Mouse (Mus musculus) adrenal gland, adult (tissue): Measurements from ENCODE around the gene Tnfrsf19.

ENCODE experiments used
- DNase-seq, 2 experiments: peaks; one replicate each; pipeline ENCODE4 v3.0.0; 2022 to 2023; ENCODE audit warnings: low spot score in 1 of 2; ENCODE audit not compliant: inconsistent age in 2 of 2

Tnfrsf19 gene

DNA sequence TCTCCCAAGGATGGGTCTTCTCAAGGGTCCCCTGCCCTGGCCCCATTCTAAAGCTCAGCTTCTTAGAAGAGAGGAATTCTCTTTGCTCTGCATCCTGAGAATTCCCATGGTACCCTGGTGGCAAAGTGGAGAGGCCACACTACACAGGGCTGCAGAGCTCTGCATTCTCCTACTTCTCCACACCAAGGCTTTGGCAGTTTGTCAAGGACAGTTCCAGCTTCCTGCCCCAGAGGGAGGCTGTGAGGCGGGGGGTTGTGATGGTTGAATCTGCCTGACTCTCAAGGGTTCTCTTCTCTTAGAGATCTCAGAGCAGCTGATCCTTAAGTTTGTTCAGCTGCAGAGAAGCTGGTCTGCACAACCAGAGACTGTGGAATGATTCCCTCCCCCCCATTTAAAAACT is 23.9 kb downstream of the Tnfrsf19 start:
- DNase-seq, result peak; percentile 74 to 90

DNA sequence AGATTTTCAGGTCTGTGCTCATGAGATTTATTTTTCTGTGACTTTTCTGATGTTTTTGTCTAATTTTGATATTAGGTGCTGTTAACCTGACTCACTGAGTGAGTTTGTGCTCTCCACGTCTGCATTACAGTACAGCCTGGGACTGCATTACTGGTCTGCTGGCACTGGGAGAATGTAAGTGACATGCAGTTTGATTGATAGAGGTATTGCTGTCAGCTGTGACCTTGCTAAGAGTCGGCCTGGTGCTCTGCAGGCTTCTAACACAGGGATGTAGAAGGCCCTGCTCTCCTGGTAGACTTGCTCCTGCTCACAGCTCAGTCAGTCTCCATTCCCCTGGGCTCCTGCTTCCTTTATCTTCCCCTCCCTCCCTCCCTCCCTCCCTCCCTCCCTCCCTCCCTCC is 25.3 kb downstream of the Tnfrsf19 start:
- DNase-seq, result peak; percentile 47 to 73

DNA sequence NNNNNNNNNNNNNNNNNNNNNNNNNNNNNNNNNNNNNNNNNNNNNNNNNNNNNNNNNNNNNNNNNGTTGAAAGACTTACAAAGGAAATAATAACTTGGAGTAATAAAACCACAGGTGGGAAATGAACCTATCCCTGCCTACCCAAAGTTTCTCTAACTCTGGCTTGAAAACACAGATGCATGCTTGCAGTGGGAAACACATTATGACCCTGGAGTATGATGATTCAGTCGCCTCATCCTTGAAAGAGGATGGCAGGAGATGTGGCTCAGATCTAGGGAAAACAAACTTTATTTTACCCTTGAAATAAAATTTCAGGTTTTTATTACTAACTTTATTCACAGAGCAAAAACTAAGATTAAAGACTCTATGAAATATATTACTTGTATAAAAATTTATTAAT is 26.4 kb downstream of the Tnfrsf19 start:
- DNase-seq, result peak in 1 of 2 experiments; percentile 71

DNA sequence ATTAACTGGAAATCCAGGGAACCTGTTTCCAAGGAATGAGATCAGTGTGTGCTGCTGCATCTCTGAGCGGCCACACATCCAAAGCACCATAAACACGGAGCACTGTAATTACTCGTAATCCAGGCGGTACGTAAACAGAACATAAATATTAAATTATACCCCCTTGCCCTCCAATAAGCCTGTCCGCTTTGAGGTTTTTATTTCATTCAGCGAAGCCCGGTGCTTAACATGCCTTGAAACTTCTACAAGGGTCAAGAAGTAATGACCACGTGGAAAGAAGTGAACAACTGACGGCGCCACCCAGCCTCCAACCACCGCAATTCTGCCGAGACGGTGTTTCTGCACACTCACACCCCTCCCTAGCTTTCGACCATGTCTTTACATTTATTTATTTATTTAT is 31.7 kb downstream of the Tnfrsf19 start:
- no peak for DNase-seq

DNA sequence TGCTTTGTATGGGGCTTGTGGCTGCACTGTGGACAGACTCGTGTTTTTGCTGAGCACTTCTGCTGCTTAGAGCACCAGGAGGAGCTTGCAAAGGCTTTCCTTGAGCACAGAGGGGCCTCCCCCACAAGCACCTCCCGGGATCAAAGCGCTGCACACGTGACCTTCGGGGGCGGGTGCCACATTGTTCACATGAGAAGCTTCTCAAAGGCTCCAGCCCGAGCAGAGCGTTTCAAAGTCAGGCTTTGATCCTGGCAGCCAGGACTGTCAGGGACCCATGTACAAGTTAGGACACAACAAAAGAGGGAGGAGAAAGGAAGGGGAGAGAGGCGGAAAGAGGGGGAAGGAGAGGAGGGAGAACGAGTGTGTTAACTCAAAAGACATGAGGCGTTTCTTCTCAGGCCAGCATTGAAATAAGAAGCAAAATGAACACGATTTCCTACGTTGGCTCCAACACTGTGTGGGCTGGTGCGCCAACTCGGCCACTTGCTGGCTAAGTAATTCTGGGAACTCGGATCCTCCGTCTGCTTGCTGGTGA is 33.8 kb downstream of the Tnfrsf19 start:
- DNase-seq, result peak; percentile 89 to 95

- DNase-seq, result no peak
Observed at GRCm38 (mm10) chr14:61011621-61012174, 34.6 kb downstream of the Tnfrsf19 start.

- no peak for DNase-seq
Observed at GRCm38 (mm10) chr14:61005127-61005837, 41.0 kb downstream of the Tnfrsf19 start.

- no peak for DNase-seq
Observed at GRCm38 (mm10) chr14:61003676-61004075, 42.6 kb downstream of the Tnfrsf19 start.

- DNase-seq, result no peak
Observed at GRCm38 (mm10) chr14:61000072-61000471, 46.2 kb downstream of the Tnfrsf19 start.

DNA sequence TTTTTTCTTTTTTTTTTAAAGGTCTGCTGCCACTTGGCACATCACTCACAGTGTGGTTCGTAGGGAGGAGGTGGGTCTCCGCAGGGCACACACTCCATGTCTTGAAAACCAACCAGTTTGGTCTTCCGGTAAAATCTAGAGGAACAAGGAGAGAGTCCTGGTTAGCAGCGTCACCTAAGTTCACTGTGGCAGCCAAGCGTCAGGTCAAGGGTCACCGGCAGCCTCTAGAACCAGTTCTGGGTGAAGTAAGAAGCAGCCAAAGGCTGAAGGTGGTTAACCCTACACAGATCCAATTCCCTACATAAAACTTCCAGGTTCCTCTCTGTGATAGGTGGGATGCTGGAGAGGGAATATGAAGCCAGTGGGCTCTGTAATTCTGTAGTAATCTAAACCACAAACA is 49.7 kb downstream of the Tnfrsf19 start:
- DNase-seq, result no peak

DNA sequence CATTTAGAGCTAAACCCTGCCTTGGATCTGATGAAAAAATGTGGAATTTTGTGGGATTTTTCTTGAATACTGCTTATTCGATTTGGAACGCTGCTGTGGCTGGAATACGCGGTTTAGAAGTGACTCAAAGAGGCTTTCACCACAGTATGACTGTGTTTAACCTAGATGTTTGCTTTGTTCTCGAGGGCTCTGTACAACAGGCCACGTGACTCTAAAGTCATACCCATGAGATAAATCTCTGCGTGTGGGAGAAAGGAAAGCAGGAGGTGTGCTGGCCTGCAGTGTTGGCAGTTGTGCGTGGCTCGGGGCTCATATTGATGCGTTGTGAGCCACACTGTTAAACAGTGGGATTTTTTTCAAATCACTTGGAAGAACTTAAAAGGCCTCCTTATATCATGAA is 52.8 kb downstream of the Tnfrsf19 start:
- peak; percentile 66 to 85 for DNase-seq

DNA sequence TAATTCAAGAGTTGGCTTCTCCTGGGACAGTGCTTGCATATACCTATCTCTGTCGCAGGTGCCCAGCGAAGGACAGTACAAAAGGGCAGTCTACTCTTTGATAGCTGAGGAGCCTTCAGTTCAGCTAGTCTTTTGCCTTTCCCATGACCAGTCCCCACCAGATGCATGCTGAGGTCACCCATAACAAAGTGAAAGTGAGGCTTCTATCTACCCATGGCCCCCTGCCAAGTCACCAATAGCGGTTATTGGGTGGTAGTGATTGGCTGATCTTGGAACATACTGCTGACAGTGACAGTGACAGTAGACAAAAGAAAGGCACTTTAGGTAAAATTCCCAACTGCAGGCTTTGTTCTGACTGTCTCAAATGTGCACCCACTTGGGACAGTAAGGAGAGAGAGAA is 53.2 kb downstream of the Tnfrsf19 start:
- peak; percentile 48 to 79 for DNase-seq

DNA sequence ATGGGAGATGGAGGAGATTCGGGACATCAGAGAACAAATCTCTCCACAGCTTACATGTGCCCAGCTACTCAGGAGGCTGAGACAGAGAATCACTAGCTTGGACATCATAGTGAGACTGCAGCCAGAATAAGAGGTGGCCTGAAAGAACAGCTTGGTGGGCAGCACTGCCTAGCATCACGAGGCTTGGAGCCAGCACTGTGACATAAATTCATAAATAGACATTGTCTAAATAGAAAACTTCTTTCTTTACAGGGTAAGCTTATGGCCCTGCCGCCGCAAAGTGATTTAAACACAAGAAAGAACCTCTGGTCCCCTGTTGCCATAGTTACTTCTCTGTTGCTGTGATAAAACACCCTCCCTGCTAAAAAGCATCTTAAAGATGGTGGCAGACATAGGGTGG is 54.1 kb downstream of the Tnfrsf19 start:
- no peak for DNase-seq

DNA sequence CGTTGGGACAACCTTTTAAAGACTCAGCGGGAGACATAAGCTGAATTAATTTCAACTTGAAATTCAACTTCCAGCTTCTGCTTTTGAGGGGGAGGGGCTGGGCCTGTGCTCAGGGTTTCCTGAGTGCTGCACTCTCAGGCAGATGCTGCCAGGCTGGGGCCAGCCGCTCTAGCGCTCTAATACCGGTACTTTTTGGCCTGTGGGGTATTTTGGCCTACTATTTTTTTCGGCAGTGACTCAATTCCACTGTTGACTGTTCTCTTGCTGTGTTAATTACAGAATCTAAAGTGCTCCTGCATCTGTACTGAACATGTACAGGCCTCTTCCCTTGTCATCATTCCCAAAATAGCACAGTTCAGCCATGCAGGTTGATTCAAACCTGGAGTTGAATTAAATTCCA is 58.1 kb downstream of the Tnfrsf19 start:
- DNase-seq, result no peak

DNA sequence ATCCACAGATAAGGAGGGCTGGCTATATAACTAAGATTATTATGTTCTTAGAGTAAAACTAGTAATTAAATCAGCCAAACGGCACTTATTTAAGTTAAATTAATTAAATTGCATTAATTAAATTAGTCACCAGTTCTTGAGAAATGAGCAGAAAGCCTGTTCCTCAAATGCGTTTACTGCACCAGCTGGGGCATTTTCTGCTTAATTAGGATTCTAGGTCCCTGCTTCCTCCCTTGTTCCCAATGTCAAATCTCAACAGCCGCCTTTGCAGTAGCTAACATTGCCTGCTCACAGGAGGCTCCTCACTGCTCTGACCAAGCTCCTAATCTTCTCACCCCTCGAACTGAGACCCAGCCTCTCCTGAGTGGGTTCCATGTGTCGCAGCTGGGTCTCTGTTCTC is 59.4 kb downstream of the Tnfrsf19 start:
- DNase-seq, result no peak

DNA sequence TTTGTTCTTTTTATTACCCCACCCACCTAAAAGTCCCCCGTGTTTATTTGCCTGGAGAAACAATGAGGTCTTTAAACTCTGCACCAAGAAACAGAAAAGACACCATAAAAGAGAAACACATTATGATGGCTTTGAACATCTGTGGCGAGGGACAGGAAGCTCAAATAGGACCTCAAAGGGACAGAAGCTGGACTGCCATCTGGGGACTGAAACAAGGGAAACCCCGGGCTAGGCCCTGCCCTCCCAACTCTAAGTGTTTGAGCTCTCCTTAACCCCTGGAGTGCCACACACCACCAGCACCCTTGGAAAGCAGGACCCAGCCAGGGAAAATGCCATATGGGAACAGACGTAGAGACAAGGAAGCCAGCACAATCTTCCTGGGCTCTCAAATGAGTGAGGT is 61.2 kb downstream of the Tnfrsf19 start:
- DNase-seq, result no peak

DNA sequence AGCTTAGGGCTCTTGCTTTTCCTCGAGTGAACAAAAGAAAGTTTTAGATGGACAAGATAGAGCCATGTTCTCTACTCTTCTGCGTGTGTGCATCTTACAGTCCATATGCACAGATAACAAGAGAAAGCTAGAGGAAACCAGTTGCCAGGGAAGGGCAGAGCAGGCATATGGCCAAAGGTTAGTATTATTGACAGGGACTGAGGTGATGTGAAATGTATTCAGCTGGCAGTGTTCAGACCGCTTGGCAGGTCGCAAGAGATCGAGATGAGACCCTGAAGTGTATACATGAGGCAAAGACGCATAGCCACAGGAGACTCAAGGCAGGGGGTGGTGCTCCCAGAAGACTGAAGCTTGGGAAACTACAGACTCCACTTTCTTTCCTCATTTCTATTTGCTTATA is 62.0 kb downstream of the Tnfrsf19 start:
- DNase-seq, result no peak

- DNase-seq, result no peak
Observed at GRCm38 (mm10) chr14:60982126-60982525, 64.2 kb downstream of the Tnfrsf19 start.

DNA sequence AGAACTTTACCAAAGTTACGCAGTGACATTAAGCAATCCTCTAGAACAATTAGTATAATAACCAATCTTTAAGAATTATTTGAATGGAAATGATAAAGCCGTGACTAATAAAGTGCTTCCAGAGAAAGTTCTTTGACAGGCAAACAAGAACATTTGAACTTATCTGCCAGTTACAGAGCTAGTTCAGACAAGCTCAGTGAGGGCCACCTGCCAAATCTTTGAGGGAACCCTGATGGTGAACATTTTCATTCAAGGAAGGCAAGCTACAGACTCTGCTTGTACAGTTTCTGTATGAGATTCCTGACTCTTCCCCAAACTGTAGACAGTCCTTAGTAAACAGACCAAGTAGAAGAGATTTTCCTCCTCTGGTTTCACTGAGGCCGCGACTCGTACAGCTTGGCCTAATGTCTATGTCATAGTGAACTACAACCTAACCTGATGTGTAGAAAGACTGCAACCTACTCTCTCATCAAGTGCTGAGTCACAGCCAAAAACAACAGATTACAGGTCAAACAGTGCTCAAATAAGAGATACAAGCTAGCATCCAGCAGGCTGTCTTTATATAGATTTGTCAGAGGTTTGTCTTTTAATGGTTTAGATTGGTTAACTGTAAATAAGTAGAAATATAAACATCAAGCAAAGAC is 65.9 kb downstream of the Tnfrsf19 start:
- DNase-seq, result no peak

DNA sequence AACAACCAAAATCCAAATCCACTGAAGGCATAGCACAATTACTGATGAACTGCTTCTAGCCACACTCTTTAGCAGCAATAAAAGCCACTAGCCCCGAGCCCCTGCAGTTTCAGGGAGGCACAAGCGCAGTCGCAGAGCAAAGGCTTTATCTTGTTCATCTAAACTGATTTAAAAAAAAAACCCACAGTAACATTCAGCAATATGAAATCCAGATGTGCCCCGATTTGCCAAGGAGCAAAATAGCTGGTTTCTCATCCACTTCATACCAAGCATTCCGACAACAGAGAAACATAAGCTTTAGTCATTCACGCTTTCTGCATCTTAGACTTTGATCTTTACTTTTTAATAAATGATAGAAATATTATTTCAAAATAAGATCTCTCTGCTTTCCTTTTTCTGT is 68.2 kb downstream of the Tnfrsf19 start:
- DNase-seq, result no peak

DNA sequence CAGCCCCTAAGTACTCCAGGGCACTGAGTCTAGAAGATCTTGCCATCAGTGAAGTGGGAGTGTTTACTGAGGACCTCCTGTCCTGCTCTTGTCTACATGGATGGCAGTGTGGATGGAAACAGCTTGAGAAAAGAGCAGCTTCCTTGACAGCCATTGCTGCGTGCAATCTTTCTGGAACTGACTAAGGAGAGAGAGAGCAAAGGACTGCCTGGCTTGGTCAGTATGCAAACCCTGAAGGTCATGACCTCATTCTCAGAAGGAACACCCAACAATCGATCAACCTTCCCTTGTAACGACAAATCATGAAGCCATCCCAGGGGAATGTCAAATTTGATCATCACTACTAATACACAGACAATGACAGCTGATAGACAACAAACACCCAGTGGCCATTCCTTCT is 70.1 kb downstream of the Tnfrsf19 start:
- peak in 1 of 2 experiments; percentile 77 for DNase-seq

- DNase-seq, result peak; percentile 75 to 92
Observed at GRCm38 (mm10) chr14:60975736-60976135, 70.6 kb downstream of the Tnfrsf19 start.
